Mouse (Mus musculus): ENCODE measurements around the gene Nes.

Nes gene

DNA sequence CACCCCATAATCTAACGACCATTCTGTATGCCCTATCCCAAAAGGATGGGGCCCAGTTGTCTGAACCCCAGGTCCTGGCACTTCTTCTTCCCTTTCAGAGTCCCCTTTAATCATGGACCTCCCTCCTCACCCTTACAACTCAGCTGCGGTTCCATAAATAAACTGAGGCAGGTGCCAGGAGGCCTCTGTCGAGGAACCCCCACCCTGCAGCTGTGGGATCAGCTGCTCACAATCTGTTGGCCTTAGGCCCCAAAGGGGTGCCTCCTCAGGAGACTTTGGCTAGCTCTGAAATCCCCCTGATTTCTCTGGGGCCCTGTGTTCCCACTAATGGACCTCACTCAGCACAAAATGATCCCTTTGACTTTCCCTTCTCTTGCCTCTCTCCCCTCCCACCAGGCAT is 13.2 kb downstream of the Nes start:
- no peak for DNase-seq

- no peak for DNase-seq
Measured at GRCm38 (mm10) chr3:87985505-87986320, 14.8 kb downstream of the Nes start.

GRCm38 (mm10) chr3:87986868-87987267 is 16.0 kb downstream of the Nes start:
- peak; percentile 81 for DNase-seq

- no peak for DNase-seq
Measured at GRCm38 (mm10) chr3:87987633-87988032, 16.8 kb downstream of the Nes start.

GRCm38 (mm10) chr3:87988068-87988467 is 17.2 kb downstream of the Nes start:
- DNase-seq = no peak

DNA sequence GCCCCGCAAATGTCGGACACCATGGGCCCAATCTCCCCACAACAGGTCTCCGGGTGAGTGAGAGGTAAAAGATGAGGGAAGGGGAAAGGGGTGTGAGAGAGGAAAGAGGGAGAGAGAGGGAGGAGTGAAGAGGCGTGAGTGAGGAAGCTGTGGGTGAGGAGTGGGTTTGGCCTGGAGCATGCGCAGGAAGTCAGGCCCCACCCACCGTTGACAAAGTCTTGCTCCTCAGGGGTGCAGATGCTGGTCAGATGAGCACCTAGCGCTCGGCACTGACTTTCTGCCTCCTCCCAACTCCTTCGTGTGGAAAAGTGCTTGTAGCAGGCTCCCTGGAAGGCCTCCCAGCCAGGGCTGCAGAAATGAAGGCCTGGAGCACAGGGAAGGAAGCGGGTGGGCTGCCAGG is 19.1 kb downstream of the Nes start:
- no peak for DNase-seq

DNA sequence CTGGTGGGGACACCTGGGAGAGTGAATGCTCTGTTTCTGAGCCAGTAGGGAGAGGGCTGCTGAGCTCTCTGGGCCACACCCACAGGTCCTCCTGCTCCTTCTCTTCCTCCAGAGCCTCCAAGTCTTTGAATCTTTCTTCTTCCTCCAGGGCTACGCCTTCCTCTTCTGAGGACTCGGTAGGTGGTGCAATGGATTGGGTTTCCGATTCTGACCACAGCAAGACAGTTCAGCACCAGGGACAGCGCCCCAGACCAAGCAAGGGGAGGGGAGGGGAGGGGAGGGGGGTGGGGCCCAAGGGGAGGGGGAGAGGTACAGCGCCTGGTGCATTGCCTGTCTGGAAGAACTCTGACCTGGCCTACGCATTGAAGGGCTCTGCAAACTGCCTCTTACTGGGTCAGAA is 22.6 kb downstream of the Nes start:
- DNase-seq = no peak

- DNase-seq = no peak
Measured at GRCm38 (mm10) chr3:87995331-87995730, 24.5 kb downstream of the Nes start.

GRCm38 (mm10) chr3:87996401-87996800 is 25.5 kb downstream of the Nes start:
- DNase-seq = no peak

DNA sequence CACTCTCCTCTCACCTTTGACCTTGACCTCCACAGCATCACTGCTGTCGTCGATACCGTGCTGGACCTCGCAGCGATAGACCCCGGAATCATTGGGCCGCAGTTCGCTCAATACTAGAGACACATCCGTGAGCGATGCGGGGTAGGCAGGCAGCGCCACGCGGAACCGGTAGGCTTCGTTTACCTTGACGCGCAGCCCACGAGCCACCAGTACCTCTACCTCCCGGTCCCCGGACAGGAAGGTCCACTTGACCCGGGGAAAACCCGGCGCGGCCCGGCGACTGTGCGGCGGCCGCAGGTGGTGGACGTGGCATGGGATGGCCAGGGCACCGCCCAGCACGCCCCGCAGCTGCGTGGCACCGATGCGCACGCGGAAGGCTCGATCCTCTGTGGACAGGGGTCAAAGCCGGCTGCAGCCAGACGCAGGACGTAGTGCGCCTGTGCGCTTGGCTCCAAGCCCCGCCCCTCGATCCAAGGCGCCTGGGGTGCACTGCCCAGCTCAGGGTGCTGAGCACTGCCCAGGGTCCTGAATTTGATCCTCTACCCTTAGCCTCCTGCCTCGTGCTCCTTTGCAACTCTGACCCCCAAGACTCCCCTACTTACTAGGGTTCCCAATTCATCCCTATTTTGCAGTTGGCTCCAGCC is 26.2 kb downstream of the Nes start:
- DNase-seq = no peak

DNA sequence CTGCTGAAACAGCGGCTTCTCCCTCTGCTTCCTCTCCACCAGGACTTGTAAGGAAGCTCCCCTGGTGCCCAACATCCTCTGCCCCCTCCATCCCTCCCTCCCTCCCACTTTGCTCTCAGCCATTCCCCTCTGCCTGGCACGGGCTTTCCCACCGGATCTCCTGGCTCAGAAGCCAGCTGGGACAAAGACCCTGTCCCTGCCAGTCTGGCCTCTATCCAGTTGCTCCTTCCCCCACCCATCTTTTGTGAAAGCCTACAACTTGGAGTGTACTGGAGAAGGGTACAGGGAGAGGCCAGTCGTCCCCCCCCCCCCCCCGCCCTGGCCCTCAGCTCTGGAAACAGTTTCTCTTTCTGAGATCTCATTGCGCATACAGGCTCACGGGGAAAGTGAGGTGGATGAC is 27.9 kb downstream of the Nes start:
- no peak for DNase-seq

DNA sequence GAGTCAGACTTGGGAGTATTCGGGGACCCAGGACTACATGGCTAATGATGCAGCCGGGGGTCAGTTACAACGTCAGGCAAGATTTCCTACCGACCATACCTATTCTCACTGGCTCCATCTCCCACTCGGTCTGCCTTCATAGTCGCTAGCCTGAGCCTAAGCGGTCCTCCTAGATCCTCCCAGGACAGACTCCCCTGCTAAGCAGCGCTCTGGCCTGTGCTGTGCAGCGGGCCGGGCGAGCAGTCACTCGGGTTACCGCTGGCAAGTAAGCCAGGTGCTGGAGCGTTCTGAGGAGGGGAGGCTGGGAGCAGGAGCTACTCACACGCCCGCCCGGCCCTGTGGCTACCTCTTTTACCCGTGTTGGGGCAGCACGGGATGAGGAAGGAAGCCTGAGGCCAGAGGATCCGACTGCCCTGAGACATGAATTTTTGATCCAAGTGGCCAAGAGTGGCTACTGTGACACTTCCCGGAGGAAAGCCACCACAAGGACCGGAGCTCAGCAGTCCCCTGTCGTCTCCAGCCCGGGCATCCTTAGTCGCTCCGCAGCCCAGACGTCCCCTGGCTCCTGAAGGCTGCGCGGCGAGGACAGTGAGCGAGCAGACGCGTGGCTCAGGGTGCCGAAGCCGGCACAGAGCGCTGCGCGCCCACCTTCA is 28.5 kb downstream of the Nes start:
- no peak for DNase-seq

DNA sequence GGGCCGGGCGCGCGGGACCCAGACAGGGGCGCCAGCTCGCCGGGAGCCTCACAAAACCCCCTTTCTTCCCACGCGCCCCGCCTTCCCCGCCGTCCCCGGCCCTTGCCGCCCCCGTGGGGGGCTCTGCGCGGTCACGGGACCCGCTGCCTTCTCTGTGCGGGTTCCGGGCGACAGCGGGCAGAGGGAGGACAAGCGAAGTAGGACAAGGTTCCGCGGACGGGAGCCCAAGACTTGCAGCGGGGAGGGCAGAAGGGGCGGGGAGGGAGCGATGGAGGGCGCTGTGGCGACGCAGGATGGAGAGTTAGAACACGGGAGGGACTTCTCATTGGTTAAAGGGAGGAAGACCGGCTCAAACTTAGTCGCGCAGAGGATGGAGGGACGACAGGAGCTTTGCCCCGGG is 29.3 kb downstream of the Nes start, which contains the start of gene Bcan:
TSS of gene Bcan (minus strand) at position 50 of the 400 bp plus-strand sequence.
- DNase-seq = no peak

DNA sequence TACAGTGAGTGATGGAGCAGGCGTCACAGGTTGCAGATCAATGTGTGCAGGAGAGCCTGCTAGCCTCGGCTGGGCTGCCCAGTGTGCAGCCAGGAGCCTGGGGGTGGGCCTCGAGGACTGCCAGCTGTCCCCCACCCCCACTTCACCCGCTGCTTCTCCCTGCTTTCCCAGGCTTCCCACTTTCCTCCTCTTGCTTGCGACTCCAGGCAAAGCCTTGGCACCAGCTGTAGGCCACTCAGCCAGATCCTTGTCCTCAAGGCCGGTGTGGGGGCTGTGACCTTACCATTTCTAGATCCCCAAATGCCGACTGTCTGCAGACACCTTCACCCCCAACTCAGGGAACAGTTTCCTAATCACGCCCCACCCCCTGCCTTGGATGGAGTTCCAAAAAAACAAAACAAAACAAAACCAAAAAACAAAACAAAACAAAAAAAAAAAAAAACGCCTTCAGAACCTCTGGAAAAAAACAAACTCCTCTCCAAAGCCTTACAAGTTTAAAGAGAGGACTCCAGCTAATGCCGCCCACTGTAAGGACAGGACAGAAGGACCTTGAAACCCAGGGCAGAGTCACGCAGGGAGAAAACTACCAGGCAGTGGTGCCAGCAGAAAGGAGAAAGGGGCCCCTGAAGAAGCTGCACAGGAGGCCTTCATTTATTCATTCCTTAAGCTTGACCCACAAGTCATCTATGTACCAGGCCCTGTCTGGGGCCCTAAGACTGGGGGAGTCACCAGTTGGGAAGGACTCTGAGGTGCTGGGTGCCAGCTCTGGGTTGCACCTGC is 30.1 kb downstream of the Nes start:
- no peak for DNase-seq

- no peak for DNase-seq
Measured at GRCm38 (mm10) chr3:88002291-88002976, 31.6 kb downstream of the Nes start.

DNA sequence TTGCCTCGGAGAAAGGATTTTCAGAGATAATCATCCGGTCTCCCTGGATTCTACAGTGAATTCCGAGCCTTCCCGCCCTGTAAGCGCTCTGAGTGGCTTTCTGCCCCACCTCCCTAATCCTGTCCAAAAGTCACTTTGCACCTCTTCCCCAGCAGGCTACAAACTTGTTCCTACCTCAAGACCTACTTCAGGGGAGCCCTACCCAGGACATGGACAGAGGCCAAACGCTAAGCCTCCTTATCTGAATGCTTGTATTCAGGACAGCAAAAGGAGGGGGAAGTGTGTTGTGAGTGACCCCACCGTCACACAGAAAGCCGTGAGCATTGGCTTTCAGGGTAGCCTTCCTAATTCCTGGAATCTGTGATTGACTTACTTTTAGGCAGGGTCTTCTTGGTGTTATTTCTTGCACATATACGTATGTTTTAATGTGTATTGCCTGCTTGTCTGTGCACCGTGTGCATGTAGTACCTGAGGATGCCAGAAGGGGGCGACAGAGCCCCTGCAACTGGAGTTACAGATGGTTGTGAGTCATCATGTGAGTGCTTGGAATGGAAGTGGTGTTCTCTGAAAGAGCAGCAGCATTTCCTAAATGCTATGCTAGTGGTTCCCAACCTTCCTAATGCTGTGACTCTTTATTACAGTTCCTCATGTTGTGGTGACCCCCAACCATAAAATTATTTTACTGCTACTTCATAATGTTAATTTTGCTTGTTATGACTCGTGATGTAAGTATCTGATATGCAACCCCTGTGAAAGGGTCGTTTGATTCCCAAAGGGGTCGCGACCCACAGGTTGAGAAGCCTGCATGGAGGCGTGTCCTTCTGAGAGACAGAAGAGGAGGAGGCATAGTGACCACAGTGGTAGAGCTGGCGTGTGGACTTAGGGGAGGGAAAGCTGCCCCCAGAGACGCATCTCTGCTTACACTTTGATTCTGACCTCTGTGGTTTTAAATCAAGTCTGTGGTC is 35.2 kb downstream of the Nes start:
- no peak for DNase-seq

GRCm38 (mm10) chr3:88010634-88011265 is 39.9 kb downstream of the Nes start:
- peak; percentile 44 for DNase-seq

GRCm38 (mm10) chr3:88022322-88023191 is 51.7 kb downstream of the Nes start:
- peak; percentile 91 for DNase-seq

- DNase-seq = no peak
Measured at GRCm38 (mm10) chr3:88023192-88024074, 52.6 kb downstream of the Nes start.

Data from cerebellum, adult 8-10 months (tissue).